Mouse (Mus musculus) right cerebral cortex, adult 18-20 months (tissue): ENCODE measurements around the gene Sap30bp.

Source experiments
- DNase-seq: peaks from one replicate; pipeline ENCODE4 v3.0.0; 2022; ENCODE audit warnings: mixed read lengths

The Sap30bp gene

DNA sequence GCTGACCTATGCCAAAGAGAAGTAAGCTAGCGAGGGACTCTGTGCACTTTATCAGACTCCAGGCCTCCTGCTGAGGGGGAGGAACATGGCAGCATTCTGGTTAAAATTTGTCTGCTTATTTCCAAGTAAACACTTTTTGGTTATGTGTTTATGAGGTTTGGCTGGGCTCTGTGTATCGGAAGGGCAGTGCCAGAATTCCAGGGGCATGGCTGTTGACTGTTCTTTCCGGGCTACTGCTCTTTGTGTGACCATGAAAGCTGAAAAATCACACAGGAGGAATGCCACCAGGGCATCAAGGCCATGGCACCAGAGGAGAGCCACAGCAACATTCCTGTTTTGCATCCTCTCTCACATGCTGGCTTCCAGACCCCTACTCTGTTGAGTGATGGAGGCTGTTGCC, 27.0 kb upstream of the Sap30bp start:
- DNase-seq = no peak

GRCm38 (mm10) chr11:115906521-115906920, 26.6 kb upstream of the Sap30bp start:
- no peak for DNase-seq

DNA sequence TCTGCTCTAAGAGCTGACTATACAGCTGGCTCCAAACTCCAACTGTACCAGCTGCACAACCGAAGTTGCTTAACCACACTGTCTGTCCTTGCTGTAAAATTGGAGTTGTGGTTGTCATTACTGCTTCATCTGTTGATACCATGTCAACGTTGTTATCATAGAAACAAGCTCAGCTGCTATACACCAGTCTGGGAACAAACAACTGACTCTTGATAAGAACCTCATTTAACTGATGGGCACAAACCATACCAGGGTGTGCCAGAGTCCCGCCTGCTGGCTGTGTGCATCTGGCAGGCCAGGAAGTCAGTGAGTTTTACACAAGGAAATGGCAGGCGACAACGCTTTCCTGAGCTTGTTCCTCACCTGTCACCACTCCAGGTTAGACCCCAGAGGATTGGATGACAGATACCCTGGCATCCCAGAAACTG, 21.9 kb upstream of the Sap30bp start:
- no peak for DNase-seq

DNA sequence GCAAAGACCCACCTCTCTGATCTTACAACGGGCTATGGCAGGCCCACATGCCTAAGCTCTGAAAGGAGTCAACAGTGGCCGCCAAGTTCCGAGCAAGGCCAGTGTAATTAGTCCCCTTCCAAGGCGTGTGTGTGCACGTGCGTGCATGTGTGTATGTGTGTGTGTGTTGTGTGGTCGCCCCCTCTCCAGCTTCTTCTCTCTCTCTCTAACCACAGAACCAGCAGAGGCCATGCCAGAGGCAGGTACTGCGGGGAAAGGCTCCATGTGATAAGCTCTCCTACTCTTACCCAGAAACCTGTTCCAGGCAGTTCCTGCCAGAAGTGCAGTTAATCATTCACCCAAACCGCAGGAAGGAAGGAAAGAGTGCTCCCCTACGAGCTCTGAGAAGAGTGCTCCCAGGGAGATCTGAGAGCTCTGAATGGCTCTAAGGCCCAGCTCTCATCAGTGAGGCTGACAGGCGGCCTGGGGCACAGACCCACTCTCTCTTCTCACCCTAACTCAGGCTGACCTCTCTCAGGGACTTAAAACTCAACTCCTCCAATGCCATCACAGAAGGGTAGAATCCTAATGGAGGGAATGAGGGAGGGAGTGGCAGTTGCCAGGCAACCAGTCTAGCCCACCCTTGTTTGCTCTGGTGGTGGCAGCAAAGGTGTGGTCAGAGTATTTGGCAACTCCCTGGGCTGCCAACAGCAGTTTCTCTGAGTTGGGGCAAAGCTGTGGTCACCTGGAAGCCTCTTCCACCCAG, 21.3 kb upstream of the Sap30bp start, which contains the start of gene Smim6:
Gene Smim6 (plus strand): TSS at position 386 of the 745 bp plus-strand sequence.
- no peak for DNase-seq

DNA sequence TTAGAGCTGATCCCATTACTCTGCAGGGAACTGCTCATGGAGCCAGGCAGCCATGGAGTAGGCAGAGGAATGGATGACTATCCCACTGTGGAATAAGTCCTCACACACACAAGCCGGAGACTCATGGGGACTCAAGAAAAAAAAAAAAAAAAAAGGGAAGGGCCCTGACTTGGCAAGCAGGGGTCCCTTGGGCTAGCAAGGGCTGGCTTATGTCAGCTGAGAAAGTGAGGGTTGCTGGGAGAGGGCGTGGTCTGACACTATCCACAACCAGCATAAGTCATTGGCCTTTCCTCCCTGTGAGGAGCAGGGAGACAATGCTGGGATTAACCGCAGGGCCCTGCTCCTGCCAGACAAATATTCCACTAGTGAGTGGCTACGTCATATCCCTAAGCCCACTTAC, 16.5 kb upstream of the Sap30bp start:
- DNase-seq = no peak

DNA sequence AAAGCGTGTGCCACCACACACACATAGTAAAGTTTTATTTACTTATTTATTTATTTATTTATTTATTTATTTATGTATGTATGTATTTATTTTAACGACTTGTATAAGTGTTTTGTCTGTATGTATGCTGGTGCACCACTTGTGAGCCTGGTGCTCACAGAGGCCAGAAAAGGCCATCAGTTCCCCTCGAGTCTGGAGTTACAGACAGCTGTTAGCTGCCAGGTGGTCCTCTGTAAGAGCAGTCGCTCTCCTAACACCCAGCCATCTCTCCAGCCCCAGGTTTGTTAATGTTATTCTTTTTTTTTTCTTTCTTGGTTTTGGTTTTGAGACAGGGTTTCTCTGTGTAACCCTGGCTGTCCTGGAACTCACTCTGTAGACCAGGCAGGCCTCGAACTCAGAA, 14.4 kb upstream of the Sap30bp start:
- no peak for DNase-seq

- DNase-seq = no peak
Observed at GRCm38 (mm10) chr11:115919073-115919472, 14.0 kb upstream of the Sap30bp start.

DNA sequence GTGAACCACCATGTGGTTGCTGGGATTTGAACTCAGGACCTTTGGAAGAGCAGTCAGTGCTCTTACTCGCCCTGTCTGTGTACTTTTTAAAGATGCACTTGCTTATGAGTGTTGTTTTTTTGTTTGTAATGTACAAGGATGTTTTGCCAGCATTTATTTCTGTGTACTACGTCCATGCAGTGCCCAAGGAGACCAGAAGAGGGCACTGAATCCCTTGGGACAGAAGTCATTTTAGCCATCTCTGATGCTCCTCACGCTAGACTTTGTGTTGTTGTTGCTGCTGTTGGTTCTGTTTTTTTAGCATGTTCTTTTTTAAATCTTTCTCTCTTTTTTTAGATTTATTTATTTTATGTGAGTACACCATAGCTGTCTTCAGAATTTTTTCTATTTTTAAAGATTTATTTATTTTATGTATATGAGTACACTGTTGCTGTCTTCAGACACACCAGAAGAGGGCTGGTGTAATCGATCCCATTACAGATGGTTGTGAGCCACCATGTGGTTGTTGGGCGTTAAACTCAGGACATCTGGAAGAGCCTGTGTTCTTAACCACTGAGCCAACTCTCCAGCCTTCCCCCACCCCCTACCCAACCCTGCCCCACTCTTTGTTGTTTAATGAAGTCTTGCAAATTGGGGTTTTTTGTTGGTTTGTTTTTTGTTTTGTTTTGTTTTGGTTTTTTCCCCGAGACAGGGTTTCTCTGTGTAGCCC, 12.8 kb upstream of the Sap30bp start:
- DNase-seq = peak; percentile 25

DNA sequence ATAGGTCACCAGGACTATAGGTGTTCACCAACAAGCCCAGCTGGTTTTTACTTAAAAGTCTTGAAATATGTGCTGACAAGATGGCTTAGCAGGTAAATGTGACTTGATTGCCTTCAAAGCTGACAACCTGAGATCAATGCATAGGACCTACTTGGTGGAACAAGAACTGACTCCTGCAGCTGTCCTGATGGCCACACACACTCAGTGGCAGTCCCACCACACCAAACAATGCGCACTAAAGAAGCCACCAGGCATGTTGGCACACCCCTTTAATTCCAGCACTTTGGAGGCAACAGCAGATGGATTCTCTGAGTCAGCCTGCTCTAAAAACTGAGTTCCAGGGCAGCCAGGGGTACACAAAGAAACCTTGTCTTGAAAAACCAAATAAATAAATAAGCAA, 11.1 kb upstream of the Sap30bp start:
- DNase-seq = no peak

- DNase-seq = no peak
Observed at GRCm38 (mm10) chr11:115929031-115929430, 4.1 kb upstream of the Sap30bp start.

- DNase-seq = no peak
Observed at GRCm38 (mm10) chr11:115929818-115930217, 3.3 kb upstream of the Sap30bp start.

GRCm38 (mm10) chr11:115931235-115931634, 1.8 kb upstream of the Sap30bp start:
- no peak for DNase-seq

GRCm38 (mm10) chr11:115933747-115934110, 647 bp downstream of the Sap30bp start:
- DNase-seq = no peak

DNA sequence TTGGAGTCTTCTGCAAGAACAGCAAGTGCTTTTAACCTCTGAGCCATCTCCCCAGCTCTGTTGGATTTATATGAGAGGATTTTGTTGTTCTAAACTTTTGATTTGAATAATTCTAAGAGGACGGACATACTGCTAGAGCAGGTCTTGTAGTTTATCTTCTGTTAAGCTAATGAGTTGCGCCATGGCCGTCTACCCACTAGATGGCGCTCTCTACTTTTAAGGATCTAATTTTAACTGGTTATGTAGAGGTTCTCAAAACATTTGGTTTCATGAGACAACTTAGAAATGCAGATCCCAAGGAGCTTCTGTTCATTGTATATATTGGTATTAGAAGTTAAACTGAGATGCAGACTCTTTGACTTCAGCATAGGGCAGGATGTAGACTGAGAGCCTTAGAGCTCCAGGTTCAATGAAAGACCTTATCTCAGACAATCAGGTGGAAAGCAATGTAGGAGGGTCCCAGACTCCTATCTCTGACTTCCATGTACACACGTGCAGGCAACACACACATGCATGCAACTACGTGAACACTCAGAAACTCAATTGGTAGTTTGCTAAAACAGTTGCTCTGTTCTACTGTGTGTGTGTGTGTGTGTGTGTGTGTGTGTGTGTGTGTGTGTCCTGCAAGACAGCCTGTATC, 6.7 kb downstream of the Sap30bp start:
- DNase-seq = peak; percentile 55

GRCm38 (mm10) chr11:115941980-115942379, 8.9 kb downstream of the Sap30bp start:
- DNase-seq = no peak

GRCm38 (mm10) chr11:115945247-115945646, 12.2 kb downstream of the Sap30bp start:
- DNase-seq = no peak

- DNase-seq = no peak
Observed at GRCm38 (mm10) chr11:115946221-115946828, 13.2 kb downstream of the Sap30bp start.

GRCm38 (mm10) chr11:115948316-115948715, 15.2 kb downstream of the Sap30bp start:
- DNase-seq = no peak

- DNase-seq = no peak
Observed at GRCm38 (mm10) chr11:115950719-115951118, 17.6 kb downstream of the Sap30bp start.

DNA sequence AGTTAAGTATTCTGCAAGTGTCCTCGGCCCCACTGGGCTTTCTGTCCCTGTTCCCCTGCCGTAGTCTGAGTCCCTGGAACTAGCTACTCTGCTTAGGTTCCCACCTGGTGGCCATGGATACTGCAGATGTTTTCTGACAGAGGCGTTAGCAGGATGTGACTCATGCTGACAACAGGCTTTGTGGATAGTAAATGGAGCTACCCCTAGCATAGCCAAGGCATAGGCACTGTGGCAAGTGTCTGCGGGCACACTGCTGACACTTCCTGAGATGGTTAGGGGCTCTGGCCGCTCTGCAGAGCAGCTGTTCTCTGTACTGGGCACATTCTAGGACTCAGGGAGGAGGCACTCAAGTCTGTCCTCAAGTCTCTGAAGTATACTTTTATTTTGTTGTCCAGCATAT, 21.6 kb downstream of the Sap30bp start:
- DNase-seq = no peak

DNA sequence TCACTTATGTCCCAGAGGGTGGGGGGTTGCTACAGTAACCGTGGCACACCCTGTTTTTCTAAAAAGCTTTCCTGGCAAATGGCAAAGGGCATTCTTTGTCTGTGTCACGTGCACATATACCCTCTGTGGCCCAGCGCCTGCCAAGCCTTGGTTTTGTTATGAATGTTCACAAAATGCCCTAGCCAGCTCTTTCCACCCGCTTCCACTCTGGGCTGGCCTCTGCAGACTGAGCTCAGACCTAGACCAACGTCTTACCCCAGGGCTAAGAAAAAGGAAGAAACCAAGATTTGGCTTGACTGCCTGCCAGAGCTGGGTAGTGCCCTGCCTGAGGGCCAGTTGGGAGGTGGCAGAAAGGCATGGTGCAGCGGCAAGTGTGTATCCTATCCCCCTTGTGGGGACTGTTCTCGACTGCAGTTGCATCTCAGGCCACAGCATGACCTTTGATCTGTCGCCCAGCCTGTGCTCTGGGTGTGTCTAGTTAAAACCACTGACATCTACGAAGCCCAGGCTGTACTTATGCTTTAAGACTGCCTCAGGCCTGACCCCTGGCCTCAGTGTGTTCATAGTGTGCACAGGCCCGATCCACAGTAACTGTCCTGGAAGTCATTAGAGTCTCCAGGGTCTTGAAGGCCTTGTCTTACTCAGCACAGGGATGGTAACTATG, 22.2 kb downstream of the Sap30bp start:
- no peak for DNase-seq

DNA sequence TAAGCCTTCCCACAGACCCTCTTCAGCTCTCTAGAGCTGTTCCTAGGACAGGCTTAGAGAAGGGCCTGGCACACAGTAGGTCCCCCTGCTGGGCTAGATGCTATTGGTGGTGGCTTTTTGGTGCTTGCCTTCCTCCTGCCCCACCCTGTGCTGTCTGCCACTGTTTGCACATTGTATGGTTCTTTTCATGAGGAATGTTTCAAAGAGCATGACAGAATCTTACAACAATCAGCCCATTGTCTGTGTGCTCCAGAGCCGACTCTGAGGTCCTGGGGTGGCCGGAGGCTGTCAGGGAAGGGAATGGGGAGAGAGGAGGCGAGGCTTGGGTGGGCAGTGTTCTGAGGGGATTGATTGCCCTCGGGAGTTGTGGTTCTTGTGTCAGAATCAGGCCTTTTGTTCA, 23.4 kb downstream of the Sap30bp start:
- no peak for DNase-seq

- DNase-seq = no peak
Observed at GRCm38 (mm10) chr11:115957971-115958370, 24.9 kb downstream of the Sap30bp start.
